In the genomic region with DNA sequence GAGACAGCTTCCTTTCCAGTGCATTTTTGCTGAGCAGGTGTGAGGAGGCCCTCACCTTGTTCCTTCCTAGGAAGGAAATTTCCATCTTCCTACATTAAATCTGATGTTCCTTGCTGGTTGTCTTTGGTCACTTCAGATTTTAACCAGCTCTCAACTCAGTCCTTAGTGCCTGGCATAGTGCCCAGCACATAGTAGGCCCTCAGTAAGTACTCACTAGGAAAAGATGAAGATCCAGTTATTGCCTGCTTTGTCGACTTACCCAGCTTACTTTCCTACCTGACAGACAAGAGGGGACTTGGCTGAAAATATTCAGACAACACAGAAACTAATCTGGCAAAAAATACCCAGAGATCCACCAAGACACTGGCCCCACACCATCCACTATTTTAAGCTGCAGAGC, we compare ENCODE assay signal across 26 mouse cellular contexts. TPM values are rescaled to one million over a fixed set of nuclear protein-coding genes. Genes with fewer than 3 reads are reported as not detected.
A peak's percentile ranks its signal among the peaks of the same experiment; 100 is the strongest.
DNase-seq lines count a peak whose midpoint lies in the region; ATAC-seq and TF ChIP-seq lines count a peak whose summit lies in the region.
"Had no signal": no experiment of that assay in that cellular context is flagged by ENCODE, and none has a peak within 500 bp of the region (broad histone marks: within the 10 kb centered on the region; RNA-seq: fewer than 3 reads in every experiment).

No protein-coding gene starts in this region.

- ATAC-seq in heart, embryonic 13.5 days (ENCODE audit: extremely low read depth, insufficient number of reproducible peaks, low FRiP score, low TSS enrichment), result no peak
- no peak for ATAC-seq in limb, embryonic 14.5 days (ENCODE audit: low FRiP score, low read depth)
- no peak for ATAC-seq in stomach, embryonic 15.5 days (ENCODE audit: insufficient read depth, low FRiP score, low read depth)
- ATAC-seq: forebrain, embryonic 16.5 days; hindbrain, postnatal 0 days; midbrain, embryonic 13.5 days had no signal

- peak overlapping the region; percentile 80 for H3K27ac ChIP-seq in heart, embryonic 13.5 days (replicated peaks)
- 0 out of 2 replicates have a peak overlapping the region, but pooled peaks have one; percentile 28 for H3K27ac ChIP-seq in limb, embryonic 14.5 days (replicated peaks; ENCODE audit: low read depth, low read length)
- H3K27ac ChIP-seq in limb, embryonic 10.5 days, result no peak overlapping the region
- H3K27ac ChIP-seq in spleen, adult 2 months (ENCODE audit: insufficient read depth, low read length), result peak overlapping the region; percentile 46; the same call in 1 of the 2 replicates
- peak overlapping the region; percentile 81 for H3K27ac ChIP-seq in stomach, embryonic 15.5 days
- H3K27ac ChIP-seq: hindbrain, embryonic 12.5 days; hindbrain, postnatal 0 days; macrophage; midbrain, embryonic 13.5 days; neural tube, embryonic 13.5 days had no signal

- H3K4me3 ChIP-seq in heart, embryonic 13.5 days, result no peak overlapping the region
- no peak overlapping the region for H3K4me3 ChIP-seq in limb, embryonic 14.5 days (replicated peaks; ENCODE audit: low read length)
- H3K4me3 ChIP-seq in limb, embryonic 10.5 days, result no peak overlapping the region
- no peak overlapping the region for H3K4me3 ChIP-seq in spleen, adult 2 months (ENCODE audit: extremely low read depth, insufficient read depth, insufficient read length)
- H3K4me3 ChIP-seq in stomach, embryonic 15.5 days (replicated peaks), result no peak overlapping the region
- H3K4me3 ChIP-seq: erythroblast, embryonic 14.5 days; hindbrain, embryonic 12.5 days; midbrain, embryonic 13.5 days; neural tube, embryonic 13.5 days had no signal

- H3K4me2 ChIP-seq in heart, embryonic 13.5 days, result no peak overlapping the region
- H3K4me2 ChIP-seq in limb, embryonic 14.5 days (replicated peaks; ENCODE audit: low read depth, low read length, severe bottlenecking), result no peak overlapping the region
- no peak overlapping the region for H3K4me2 ChIP-seq in stomach, embryonic 15.5 days
- H3K4me2 ChIP-seq: hindbrain, embryonic 12.5 days; liver, embryonic 11.5 days; midbrain, embryonic 13.5 days; neural tube, embryonic 13.5 days had no signal

- H3K27me3 ChIP-seq in heart, embryonic 13.5 days (replicated peaks), result no peaks in the 10 kb centered on the region
- H3K27me3 ChIP-seq in limb, embryonic 14.5 days (ENCODE audit: control insufficient read depth, insufficient read depth, low read length), result no peaks in the 10 kb centered on the region
- no peaks in the 10 kb centered on the region for H3K27me3 ChIP-seq in limb, embryonic 10.5 days (ENCODE audit: low read depth, poor library complexity, severe bottlenecking)
- no peaks in the 10 kb centered on the region for H3K27me3 ChIP-seq in spleen, adult 2 months (ENCODE audit: control insufficient read depth, insufficient read depth, low read length)
- H3K27me3 ChIP-seq in stomach, embryonic 15.5 days (replicated peaks), result no peaks in the 10 kb centered on the region
- H3K27me3 ChIP-seq: hindbrain, embryonic 12.5 days; midbrain, embryonic 13.5 days; neural tube, embryonic 13.5 days had no signal

- no peak for TF ChIP-seq CTCF in spleen, adult 2 months (IDR thresholded peaks at IDR 0.05; ENCODE audit: extremely low read depth, insufficient read depth, insufficient read length, insufficient replicate concordance)

- no peaks in the 10 kb centered on the region for H3K9me3 ChIP-seq in heart, embryonic 13.5 days
- no peaks in the 10 kb centered on the region for H3K9me3 ChIP-seq in limb, embryonic 14.5 days (ENCODE audit: control insufficient read depth, low read length)
- no peaks in the 10 kb centered on the region for H3K9me3 ChIP-seq in limb, embryonic 10.5 days (replicated peaks)
- H3K9me3 ChIP-seq in stomach, embryonic 15.5 days, result no peaks in the 10 kb centered on the region
- H3K9me3 ChIP-seq: hindbrain, embryonic 12.5 days; midbrain, embryonic 13.5 days; neural tube, embryonic 13.5 days had no signal

- DNase-seq in heart, adult 9 months (ENCODE audit: low spot score in 2 of 2), result no peak
- DNase-seq in limb, embryonic 14.5 days (ENCODE audit: low spot score), result no peak
- DNase-seq in limb, embryonic 10.5 days (ENCODE audit: low spot score), result no peak
- DNase-seq in spleen, adult 2 months (ENCODE audit: low read depth in 1 of 2, low spot score in 2 of 2), result no peak
- DNase-seq in spleen, adult 18-20 months, result no peak
- DNase-seq in layer of hippocampus, adult 8-10 months (ENCODE audit: low spot score in 2 of 2), result no peak
- DNase-seq: adrenal gland, adult 8-10 months; cerebellum, adult 2 months; cerebellum, postnatal 14 days; heart, postnatal 36 days; kidney, adult 18-20 months; kidney, postnatal 36 days; layer of hippocampus, postnatal 36 days; right cerebral cortex, postnatal 4 days; thymus, adult 2 months; thymus, postnatal 4 days had no signal

- WGBS in heart, embryonic 13.5 days, result 64% methylated on average over 1 of the region's 1 CpGs
- 83% methylated on average over 1 of the region's 1 CpGs for WGBS in limb, embryonic 14.5 days
- WGBS in limb, embryonic 10.5 days, result 83% methylated on average over 1 of the region's 1 CpGs
- WGBS in spleen, adult 2 months, result 59% methylated on average over 1 of the region's 1 CpGs
- WGBS in stomach, embryonic 15.5 days, result 46% methylated on average over 1 of the region's 1 CpGs

- H3K4me1 ChIP-seq in heart, embryonic 13.5 days, result peaks cover 56% of the 10 kb centered on the region
- H3K4me1 ChIP-seq in limb, embryonic 14.5 days (ENCODE audit: control insufficient read depth, insufficient read depth, low read length), result peaks cover 9% of the 10 kb centered on the region
- H3K4me1 ChIP-seq in limb, embryonic 10.5 days, result peaks cover 20% of the 10 kb centered on the region
- H3K4me1 ChIP-seq in spleen, adult 2 months (ENCODE audit: control insufficient read depth, insufficient read depth, insufficient read length), result peaks cover 36% of the 10 kb centered on the region; the same call in 1 of the 2 replicates
- peaks cover 37% of the 10 kb centered on the region for H3K4me1 ChIP-seq in stomach, embryonic 15.5 days

- peak overlapping the region; percentile 29; the same call in 1 of the 2 replicates for H3K9ac ChIP-seq in heart, embryonic 13.5 days
- no peak overlapping the region for H3K9ac ChIP-seq in limb, embryonic 14.5 days (ENCODE audit: low read depth, low read length, severe bottlenecking)
- H3K9ac ChIP-seq in stomach, embryonic 15.5 days, result no peak overlapping the region
- H3K9ac ChIP-seq: hindbrain, embryonic 12.5 days; midbrain, embryonic 13.5 days; neural tube, embryonic 13.5 days had no signal

- peaks cover 52% of the 10 kb centered on the region for H3K36me3 ChIP-seq in heart, embryonic 13.5 days
- peaks cover 30% of the 10 kb centered on the region for H3K36me3 ChIP-seq in limb, embryonic 14.5 days (ENCODE audit: control insufficient read depth, insufficient read depth, low read length)
- H3K36me3 ChIP-seq in limb, embryonic 10.5 days, result peaks cover 45% of the 10 kb centered on the region
- peaks cover 10% of the 10 kb centered on the region for H3K36me3 ChIP-seq in spleen, adult 2 months (ENCODE audit: control insufficient read depth, insufficient read depth, low read length)
- peaks cover 8% of the 10 kb centered on the region; the same call in 1 of the 2 replicates for H3K36me3 ChIP-seq in stomach, embryonic 15.5 days

- TF ChIP-seq POLR2A in limb, embryonic 14.5 days (IDR thresholded peaks at IDR 0.05; ENCODE audit: borderline replicate concordance, extremely low read depth, insufficient read depth, insufficient read length), result no peak
- no peak for TF ChIP-seq POLR2A in spleen, adult 2 months (IDR thresholded peaks at IDR 0.05; ENCODE audit: low read depth, low read length)

RNA-seq across cellular contexts. Expression of a gene that starts 8.6 kb away (rescaled TPM):
- 89.3 and 96.2 TPM in 2 replicates for polyA plus RNA-seq in heart, embryonic 13.5 days (2015; fragmentation: Nextera tagmentation; extraction: Ambion mirVana)
- polyA plus RNA-seq in limb, embryonic 14.5 days (2012; rRNA removed), result 245 and 413 TPM in 2 replicates
- polyA plus RNA-seq in limb, embryonic 14.5 days (2014; fragmentation: Nextera tagmentation; extraction: Ambion mirVana), result 195 and 209 TPM in 2 replicates
- 88.4 and 96.4 TPM in 2 replicates for polyA plus RNA-seq in limb, embryonic 10.5 days (2016; fragmentation: Nextera tagmentation; extraction: Ambion mirVana)
- 251 and 372 TPM in 2 replicates for polyA plus RNA-seq in spleen, adult 2 months (2012; rRNA removed)
- polyA plus RNA-seq in stomach, embryonic 15.5 days (2015; fragmentation: Nextera tagmentation; extraction: Ambion mirVana), result 142 and 146 TPM in 2 replicates
- 10 to 100 TPM; 35.0 to 47.6 (median 42.9) TPM for total RNA-seq in layer of hippocampus, adult 8-10 months (2022)
